Mouse (Mus musculus) right cerebral cortex, postnatal 36 days (tissue): Measurements from ENCODE around the gene Ppm1l.

Source experiments
- DNase-seq, 2 experiments: peaks; one replicate each; pipeline ENCODE4 v3.0.0; 2022; ENCODE audit warnings: low spot score in 2 of 2, mixed read lengths in 1 of 2

Gene Ppm1l

DNA sequence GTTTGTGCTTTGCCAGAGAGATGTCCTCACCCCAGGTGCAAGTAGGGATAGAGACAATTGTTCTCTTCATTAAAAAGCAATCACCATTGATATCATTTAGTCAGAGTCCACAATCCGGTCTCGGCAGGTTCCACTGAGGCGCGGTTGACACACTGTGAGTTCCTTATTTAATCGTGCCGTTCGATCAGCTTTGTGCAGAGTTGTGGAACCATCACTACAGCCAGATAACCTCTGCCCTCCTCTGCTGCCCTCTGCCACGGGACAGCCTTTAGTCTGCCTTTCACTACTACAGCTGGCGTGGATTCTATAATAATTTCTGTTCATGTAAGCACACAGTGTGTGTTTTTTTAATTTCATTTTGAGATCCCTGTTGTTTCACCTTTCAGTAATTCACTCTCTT lies 17.2 kb downstream of the Ppm1l start:
- DNase-seq = no peak

- DNase-seq = no peak
Observed at GRCm38 (mm10) chr3:69340486-69340885, 23.8 kb downstream of the Ppm1l start.

GRCm38 (mm10) chr3:69340971-69341370 lies 24.3 kb downstream of the Ppm1l start:
- no peak for DNase-seq

GRCm38 (mm10) chr3:69341514-69341913 lies 24.9 kb downstream of the Ppm1l start:
- no peak for DNase-seq

GRCm38 (mm10) chr3:69342247-69342921 lies 25.7 kb downstream of the Ppm1l start:
- DNase-seq = peak in 1 of 2 experiments; percentile 45

DNA sequence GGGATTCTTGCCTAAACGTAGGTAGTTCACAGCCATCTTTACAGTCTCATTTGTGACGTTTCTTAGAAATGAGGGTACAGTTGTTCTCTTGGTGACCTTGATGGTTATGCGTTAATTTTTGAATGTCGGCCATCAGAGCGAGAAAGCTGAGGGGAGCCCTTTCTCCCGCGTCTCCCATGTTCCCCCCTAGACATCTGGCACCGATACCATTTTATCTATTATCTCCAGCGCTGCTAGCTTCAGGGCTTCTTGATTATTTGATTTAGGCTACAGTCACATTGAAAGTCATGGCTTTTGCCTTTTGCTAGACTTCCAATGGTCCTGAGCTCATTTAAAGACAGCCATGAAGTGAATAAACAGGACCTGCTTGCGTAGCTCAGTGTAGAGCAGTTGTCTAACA lies 26.5 kb downstream of the Ppm1l start:
- DNase-seq = no peak

DNA sequence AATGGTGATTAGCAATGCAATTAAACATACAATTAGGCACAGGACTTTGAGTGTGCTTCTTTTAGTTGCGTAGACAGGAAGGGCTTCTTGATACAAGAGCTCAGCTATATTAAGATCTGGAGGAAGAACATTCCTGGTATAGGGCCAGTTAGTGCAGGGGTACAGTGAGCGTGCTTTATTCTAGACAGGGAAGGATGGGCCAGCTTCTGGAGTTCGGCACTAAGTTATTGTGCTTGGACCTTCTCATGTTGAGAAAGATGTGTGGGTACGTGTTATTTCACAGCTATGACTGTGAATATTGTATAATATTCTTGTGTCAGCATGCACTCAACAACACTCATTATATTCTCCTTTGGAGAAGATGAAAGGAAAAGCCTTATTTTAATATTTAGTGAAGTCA lies 29.9 kb downstream of the Ppm1l start:
- DNase-seq = no peak

GRCm38 (mm10) chr3:69348197-69348920 lies 31.7 kb downstream of the Ppm1l start:
- no peak for DNase-seq

GRCm38 (mm10) chr3:69348921-69349237 lies 32.2 kb downstream of the Ppm1l start:
- no peak for DNase-seq

DNA sequence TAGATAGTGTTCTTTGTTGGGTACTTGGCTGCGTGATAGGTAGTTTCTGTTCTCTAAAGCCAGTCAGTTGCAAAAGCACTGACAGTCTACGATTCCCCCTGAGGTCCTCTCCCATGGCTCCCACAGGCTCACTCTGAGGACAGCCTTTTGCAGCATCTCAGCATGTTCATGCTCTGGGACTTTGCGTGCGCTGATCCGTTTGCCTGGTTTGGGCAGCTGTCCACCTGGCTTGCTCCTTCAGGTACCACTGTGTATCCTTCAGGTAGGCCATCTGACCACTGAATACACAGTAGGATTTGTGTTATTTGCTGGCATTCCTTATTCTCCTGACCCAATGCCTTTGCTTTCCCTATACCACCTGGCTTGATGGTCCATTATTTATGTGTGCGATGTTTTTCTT lies 33.3 kb downstream of the Ppm1l start:
- DNase-seq = no peak

DNA sequence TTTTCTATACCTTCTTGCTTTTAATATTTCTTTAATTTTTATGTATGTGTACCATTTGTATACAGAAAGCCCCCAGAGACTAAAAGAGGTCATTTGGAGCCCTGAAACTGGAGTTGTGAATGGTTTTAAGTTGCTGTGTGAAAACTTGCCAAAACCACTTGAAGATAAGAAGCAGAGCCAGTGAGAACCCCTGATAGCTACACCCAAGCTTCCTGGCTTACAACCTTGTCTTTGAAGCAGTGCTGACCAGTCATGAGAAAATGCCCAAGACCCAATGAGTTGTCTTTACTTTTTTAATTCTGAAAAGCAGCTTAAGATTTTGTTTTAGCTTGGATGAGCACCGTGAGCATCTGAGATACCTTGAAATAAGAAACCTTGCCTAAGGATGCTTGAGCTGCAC lies 35.5 kb downstream of the Ppm1l start:
- no peak for DNase-seq

DNA sequence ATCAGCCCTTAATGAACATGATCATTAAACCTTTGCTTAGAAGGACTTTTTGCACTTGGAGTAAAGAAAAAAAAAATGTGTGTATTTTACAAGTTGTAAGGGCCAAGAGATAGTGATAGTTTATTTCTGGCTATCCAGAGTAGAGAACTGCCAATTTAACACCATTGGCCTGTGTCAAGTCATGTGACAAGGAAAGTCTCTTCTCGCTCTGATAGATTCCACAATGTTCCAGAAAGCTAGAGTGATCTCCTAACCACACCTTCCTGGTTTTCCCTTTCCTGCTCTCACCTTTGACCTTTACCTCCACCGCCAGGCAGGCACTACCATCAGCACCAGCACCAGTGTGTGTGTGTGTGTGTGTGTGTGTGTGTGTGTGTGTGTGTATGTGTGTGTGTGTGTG lies 38.0 kb downstream of the Ppm1l start:
- DNase-seq = no peak

- DNase-seq = no peak
Observed at GRCm38 (mm10) chr3:69356078-69356665, 39.5 kb downstream of the Ppm1l start.

DNA sequence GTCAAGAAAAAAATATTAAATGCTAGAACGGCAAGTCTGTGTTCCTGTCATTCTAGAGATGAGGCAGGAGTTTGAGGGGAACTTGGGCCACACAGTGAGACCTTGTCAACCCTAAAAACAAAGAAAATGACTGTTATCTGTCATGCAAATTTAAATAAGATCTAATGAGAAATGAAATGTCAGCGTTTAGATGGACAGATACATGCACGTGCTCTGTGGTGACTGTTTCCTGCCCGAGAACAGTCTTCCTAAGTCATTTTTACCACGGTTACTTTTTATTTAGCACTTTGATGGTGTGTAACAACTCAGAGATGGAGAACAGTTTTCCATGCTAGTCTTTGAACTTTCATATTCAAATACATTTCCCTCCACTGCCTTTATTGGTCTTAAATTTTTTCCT lies 40.1 kb downstream of the Ppm1l start:
- DNase-seq = no peak

DNA sequence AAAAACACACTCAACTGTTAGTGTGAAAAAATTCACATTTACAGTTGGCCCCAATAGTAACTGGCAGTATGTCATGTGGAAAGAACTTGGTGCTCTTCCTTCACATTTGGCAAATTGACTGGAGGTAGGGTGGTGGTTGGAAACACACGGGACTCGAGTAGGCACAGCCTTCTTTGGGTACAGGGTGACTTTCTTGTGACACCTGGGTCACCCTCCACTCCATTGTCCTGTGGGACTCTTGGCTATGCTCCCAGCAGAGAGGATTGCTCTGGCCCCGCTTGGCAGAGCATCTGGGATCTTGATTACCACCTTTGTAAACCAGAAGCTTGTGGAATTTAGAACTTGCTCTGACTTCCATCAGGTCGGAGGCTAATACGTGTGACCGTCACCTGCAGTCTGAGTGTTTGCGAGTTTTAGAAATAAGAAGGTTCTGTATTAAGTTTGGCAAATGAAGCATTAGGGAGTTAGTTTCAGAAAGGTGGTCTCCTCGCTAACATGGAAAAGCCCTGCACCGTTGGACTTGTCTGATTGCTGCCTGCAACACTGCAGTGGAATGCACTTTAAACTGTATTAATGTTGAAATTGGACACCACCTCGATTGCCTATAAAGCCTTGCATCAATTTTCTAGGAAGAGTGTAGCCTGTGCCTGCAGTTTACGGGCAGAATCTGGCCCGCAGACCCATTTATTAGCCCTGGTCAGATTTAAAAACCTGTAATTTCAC lies 41.4 kb downstream of the Ppm1l start:
- no peak for DNase-seq

DNA sequence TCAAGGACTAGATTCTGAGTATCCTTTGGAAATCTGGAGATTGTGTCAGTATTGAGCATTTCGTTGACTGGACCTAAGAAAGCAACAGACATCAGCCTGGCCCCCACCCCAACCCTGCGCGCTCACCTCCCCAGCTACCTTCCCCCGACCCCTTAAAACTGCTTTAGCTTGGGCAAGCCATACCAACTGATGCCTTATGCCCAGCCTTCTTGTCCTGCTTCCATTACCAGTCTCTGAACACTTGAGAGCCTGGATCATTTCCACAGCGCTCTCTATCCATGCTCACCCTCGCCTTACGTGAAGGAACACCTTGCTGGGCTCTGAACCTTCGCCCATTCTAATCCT lies 41.9 kb downstream of the Ppm1l start:
- DNase-seq = no peak

DNA sequence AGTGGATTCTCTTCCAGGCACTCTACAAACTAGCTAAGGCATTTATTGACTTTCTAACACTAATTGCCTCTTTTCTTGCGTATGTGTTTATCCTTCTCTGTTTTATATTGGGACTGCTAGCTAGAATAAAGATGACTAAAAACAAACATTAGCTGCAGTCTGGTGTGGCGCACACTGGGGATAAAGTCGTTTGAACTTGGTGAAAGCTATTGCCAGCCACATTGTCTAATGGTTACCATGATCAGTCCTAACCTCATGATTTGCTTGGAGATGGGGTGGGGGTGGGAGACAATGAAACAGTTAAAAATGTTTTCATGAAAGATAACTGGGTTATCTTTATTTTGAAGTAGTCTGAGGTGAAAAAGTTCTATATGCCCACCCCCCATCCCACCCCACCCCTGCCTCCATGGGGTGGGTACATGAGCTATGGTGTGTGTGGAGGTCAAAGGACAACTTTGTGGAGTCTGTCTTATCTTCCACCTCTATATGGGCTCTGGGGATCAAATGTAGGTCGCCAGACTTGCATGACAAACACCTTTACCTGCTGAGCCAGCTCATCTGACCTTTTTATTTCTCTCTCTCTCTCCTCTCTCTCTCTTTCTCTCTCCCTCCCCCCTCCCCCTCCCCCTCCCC lies 43.7 kb downstream of the Ppm1l start:
- DNase-seq = no peak

- no peak for DNase-seq
Observed at GRCm38 (mm10) chr3:69361487-69362349, 45.1 kb downstream of the Ppm1l start.

DNA sequence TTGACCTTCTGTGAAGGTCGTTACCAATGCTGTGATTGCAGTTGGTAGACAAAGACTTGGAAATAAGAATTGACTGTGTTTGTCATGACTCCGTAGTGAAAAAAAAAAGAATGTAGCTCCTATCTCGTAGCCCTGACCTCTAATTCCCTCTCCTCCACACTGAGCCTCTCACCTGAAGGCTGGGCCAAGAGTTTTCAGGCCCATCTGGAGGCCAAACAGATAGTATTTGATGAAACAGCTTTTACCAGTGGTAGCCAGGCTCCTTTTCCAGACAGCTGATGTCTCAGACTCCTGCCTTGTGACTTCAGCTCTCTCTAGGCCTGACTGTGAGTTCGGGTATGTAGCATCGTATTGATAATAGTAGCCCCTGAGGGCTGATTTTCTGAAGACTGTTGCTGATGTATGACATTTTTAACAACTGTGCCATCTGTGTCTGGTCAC lies 45.7 kb downstream of the Ppm1l start:
- no peak for DNase-seq

DNA sequence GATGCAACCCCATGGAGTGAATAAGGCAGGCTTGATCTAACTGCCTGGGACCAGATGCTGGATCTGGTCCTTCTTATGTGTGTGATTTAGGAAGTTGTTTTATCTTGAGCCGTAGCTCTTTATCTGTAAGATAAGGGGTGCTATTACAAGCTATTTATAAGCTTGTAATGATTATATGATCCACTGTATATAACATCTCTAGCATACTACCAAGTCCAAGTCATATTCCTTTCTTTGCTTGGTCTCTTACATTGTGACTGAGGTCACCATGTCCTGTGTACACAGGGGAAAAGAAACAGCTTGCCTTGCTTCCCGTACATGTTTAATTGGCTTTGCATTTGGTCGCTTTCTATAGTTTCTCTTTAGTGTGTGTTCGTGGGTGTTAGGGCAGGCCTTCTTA lies 46.2 kb downstream of the Ppm1l start:
- DNase-seq = no peak

DNA sequence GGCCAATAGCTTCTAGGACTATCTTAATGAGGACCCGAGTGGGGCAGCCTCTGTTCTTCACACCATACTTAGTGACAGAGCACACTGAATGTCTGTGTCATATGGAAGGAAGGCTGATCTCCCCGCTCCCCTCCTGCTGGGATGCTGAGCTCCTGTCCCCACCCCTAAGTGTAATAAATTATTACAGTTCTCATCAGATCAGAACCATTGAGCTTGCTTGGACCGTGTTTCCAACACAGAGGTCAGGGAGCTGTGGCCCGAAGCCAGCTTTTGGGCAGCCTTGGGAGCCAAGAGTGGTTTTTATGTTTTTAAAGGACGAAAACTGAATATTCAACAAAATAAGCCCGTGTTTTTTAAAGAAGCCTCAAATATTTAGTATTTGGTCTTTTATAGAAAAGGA lies 47.5 kb downstream of the Ppm1l start:
- no peak for DNase-seq
